Mouse (Mus musculus) intestine, embryonic 16.5 days (tissue): ENCODE data around the gene Tssk1. TPM values are rescaled to one million over a fixed set of nuclear protein-coding genes. Genes with fewer than 3 reads are reported as not detected.

ENCODE experiments used
- ATAC-seq: fragments of 200-750 bp; cut with Nextera tagmentation; 2 replicates; pipeline ENCODE4 v1.8.0; 2017; ENCODE audit warnings: moderate TSS enrichment, moderate library complexity
- H3K27ac ChIP-seq: fragments of 300-500 bp; sonication (generic); 2 replicates; pipeline ENCODE4 v1.5.1; 2014; ENCODE audit warnings: mild to moderate bottlenecking, low read length
- H3K27me3 ChIP-seq: fragments of 300-500 bp; sonication (generic); replicated peaks from 2 replicates; pipeline ENCODE4 v1.6.1; 2014; ENCODE audit warnings: low read length, control low read depth, mixed read lengths; ENCODE audit not compliant: control insufficient read depth, insufficient read depth
- H3K36me3 ChIP-seq: fragments of 300-500 bp; sonication (generic); 2 replicates; pipeline ENCODE4 v1.6.1; 2014; ENCODE audit warnings: low read length, control low read depth; ENCODE audit not compliant: control insufficient read depth, insufficient read depth
- H3K4me1 ChIP-seq: fragments of 300-500 bp; sonication (generic); 2 replicates; pipeline ENCODE4 v1.6.1; 2014; ENCODE audit warnings: low read length, control low read depth, mixed read lengths; ENCODE audit not compliant: control insufficient read depth, insufficient read depth
- H3K4me2 ChIP-seq: fragments of 300-500 bp; sonication (generic); 2 replicates; pipeline ENCODE4 v1.6.1; 2014; ENCODE audit warnings: low read depth, low read length, control low read depth
- H3K4me3 ChIP-seq: fragments of 300-500 bp; sonication (generic); 2 replicates; pipeline ENCODE4 v1.5.1; 2014; ENCODE audit warnings: mild to moderate bottlenecking, low read length
- H3K9ac ChIP-seq: fragments of 300-500 bp; sonication (generic); 2 replicates; pipeline ENCODE4 v1.6.1; 2014; ENCODE audit warnings: low read depth, low read length
- H3K9me3 ChIP-seq: fragments of 300-500 bp; sonication (generic); 2 replicates; pipeline ENCODE4 v1.6.1; 2016; ENCODE audit warnings: low read length, control low read depth; ENCODE audit not compliant: control insufficient read depth
- WGBS: fragments of 180-500 bp; shearing (Covaris S2); extraction: QIAGEN DNeasy Blood & Tissue Kit; methylation state at CpG from one replicate; pipeline ENCODE4 v1.1.7; 2014; 5-methylcytosine and 5-hydroxymethylcytosine counted together
- polyA plus RNA-seq: library from polyadenylated mRNA; unstranded; fragments of >200 nt; fragmentation: Nextera tagmentation; extraction: Ambion mirVana; gene quantifications from 2 replicates; pipeline ENCODE4 v1.2.1, GENCODE M21; 2015

Tssk1 gene
- polyA plus RNA-seq, 1 experiment from 2014 or later = 0.05 TPM

GRCm38 (mm10) chr16:17890917-17891566 is 3.0 kb upstream of the Tssk1 start:
- peak overlapping the region; percentile 95 for H3K27ac ChIP-seq
- no peaks in the 10 kb centered on the region for H3K27me3 ChIP-seq
- peak overlapping the region; percentile 97 for H3K4me3 ChIP-seq
- no peaks in the 10 kb centered on the region for H3K36me3 ChIP-seq
- WGBS = under 1% methylated on average over 44 of the region's 44 CpGs
- peak; percentile 76 for ATAC-seq
- H3K4me1 ChIP-seq = peaks cover 16% of the 10 kb centered on the region
- no peaks in the 10 kb centered on the region for H3K9me3 ChIP-seq
- peak overlapping the region; percentile 99 for H3K9ac ChIP-seq
- H3K4me2 ChIP-seq = peak overlapping the region; percentile 89

- Histone ChIP-seq H3K36me3 (no peaks in the 10 kb centered on the region), H3K4me1 (peaks cover 16% of the 10 kb centered on the region), H3K9me3 (no peaks in the 10 kb centered on the region), H3K27me3 (no peaks in the 10 kb centered on the region), H3K4me2 (peak within 1 kb of the TSS; percentile 89), H3K4me3 (peak within 1 kb of the TSS; percentile 97), H3K27ac (peak within 1 kb of the TSS; percentile 95), H3K9ac (peak within 1 kb of the TSS; percentile 99)
- peak; percentile 98 for ATAC-seq
- 1% methylated on average over 37 of the region's 38 CpGs for WGBS
Measured at GRCm38 (mm10) chr16:17891567-17891959, 2.5 kb upstream of the Tssk1 start, which contains the start of gene Gm20518. Gene Gm20518, minus strand, starts transcription at chr16:17891671.

- Histone ChIP-seq H3K36me3 (no peaks in the 10 kb centered on the region), H3K9me3 (no peaks in the 10 kb centered on the region), H3K4me2 (no peak overlapping the region), H3K4me1 (peaks cover 16% of the 10 kb centered on the region), H3K27me3 (no peaks in the 10 kb centered on the region), H3K27ac (no peak overlapping the region), H3K9ac (no peak overlapping the region), H3K4me3 (no peak overlapping the region)
- WGBS = 60% methylated on average over 3 of the region's 3 CpGs
- no peak for ATAC-seq
Measured at GRCm38 (mm10) chr16:17892606-17893005, 1.4 kb upstream of the Tssk1 start.

- Histone ChIP-seq H3K27ac (no peak overlapping the region), H3K4me2 (no peak overlapping the region), H3K27me3 (no peaks in the 10 kb centered on the region), H3K4me3 (no peak overlapping the region), H3K9me3 (no peaks in the 10 kb centered on the region), H3K9ac (no peak overlapping the region), H3K4me1 (peaks cover 4% of the 10 kb centered on the region; the same call in 1 of the 2 replicates), H3K36me3 (peaks cover 9% of the 10 kb centered on the region; the same call in 1 of the 2 replicates)
- no peak for ATAC-seq
Measured at GRCm38 (mm10) chr16:17896091-17896490, 2.1 kb downstream of the Tssk1 start.

DNA sequence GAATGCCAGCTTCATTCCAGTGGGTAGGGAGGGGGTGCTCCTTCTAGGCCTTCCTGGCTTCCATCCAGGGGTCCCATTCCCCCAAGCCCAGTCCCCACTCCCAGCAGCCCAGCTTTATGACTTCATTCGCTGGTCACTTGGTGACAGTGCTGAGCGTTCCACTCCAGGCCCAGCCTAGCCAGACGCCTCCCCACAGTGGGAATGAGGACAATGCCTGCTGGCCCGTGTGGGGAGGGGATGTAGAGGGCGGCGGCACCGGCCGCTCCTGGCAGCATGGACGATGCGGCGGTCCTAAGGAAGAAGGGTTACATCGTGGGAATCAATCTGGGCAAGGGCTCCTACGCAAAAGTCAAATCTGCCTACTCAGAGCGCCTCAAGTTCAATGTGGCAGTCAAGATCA is 4.4 kb downstream of the Tssk1 start, which contains the start of the genes Dgcr2 and Tssk2:
Gene Dgcr2, minus strand, starts transcription at position 101 of the 400 bp plus-strand sequence.
Gene Tssk2, plus strand, starts transcription at position 176 of the 400 bp plus-strand sequence.
- Histone ChIP-seq H3K27me3 (no peaks in the 10 kb centered on the region), H3K9ac (no peak within 1 kb of the TSS), H3K36me3 (peaks cover 21% of the 10 kb centered on the region; the same call in 1 of the 2 replicates), H3K4me1 (no peaks in the 10 kb centered on the region), H3K4me2 (no peak within 1 kb of the TSS), H3K27ac (no peak within 1 kb of the TSS), H3K9me3 (no peaks in the 10 kb centered on the region), H3K4me3 (no peak within 1 kb of the TSS)
- ATAC-seq = no peak
- WGBS = 92% methylated on average over 14 of the region's 14 CpGs

- H3K36me3 ChIP-seq = peaks cover 6% of the 10 kb centered on the region
- peak within 1 kb of the TSS; percentile 68 for H3K4me2 ChIP-seq
- peak within 1 kb of the TSS; percentile 70 for H3K4me3 ChIP-seq
- no peaks in the 10 kb centered on the region for H3K9me3 ChIP-seq
- H3K27me3 ChIP-seq = peaks cover 45% of the 10 kb centered on the region
- under 1% methylated on average over 35 of the region's 35 CpGs for WGBS
- peak; percentile 95 for ATAC-seq
- peaks cover 14% of the 10 kb centered on the region for H3K4me1 ChIP-seq
- H3K27ac ChIP-seq = peak within 1 kb of the TSS; percentile 24; the same call in 1 of the 2 replicates
- H3K9ac ChIP-seq = peak within 1 kb of the TSS; percentile 74
Measured at GRCm38 (mm10) chr16:17911052-17911595, 17.1 kb downstream of the Tssk1 start, which contains the start of gene Ess2. Gene Ess2, minus strand, starts transcription at chr16:17911348.

- H3K4me2 ChIP-seq = peak within 1 kb of the TSS; percentile 86
- peak within 1 kb of the TSS; percentile 50 for H3K4me3 ChIP-seq
- peak; percentile 30 for ATAC-seq
- peaks cover 14% of the 10 kb centered on the region for H3K4me1 ChIP-seq
- peak within 1 kb of the TSS; percentile 41 for H3K9ac ChIP-seq
- under 1% methylated on average over 103 of the region's 106 CpGs for WGBS
- H3K27me3 ChIP-seq = peaks cover 58% of the 10 kb centered on the region
- no peak within 1 kb of the TSS for H3K27ac ChIP-seq
- H3K36me3 ChIP-seq = no peaks in the 10 kb centered on the region
- no peaks in the 10 kb centered on the region for H3K9me3 ChIP-seq
Measured at GRCm38 (mm10) chr16:17914307-17915249, 20.6 kb downstream of the Tssk1 start, which contains the start of gene Gsc2. Gene Gsc2, minus strand, starts transcription at chr16:17915059.

DNA sequence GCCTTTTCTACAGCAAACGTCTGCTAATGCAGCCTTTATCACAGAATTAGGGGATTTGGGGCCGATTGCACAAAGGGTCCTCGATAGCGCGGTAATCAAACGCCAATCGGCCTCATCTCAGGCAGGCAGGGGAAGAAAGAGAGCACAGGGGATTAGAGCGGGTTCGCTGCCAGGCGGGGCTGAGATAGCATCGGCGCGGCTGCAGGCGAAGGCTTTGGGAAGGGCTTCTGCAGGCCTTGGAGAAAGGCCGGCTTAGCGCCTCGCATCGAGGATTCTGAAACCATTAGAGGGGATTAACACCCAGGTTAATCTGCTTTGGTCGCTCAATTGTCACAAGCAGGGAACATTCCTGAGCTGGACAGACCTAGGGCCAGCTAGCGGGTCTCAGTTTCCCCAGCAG is 26.6 kb downstream of the Tssk1 start:
- 18% methylated on average over 20 of the region's 20 CpGs for WGBS
- ATAC-seq = no peak
- Histone ChIP-seq H3K4me1 (peaks cover 18% of the 10 kb centered on the region), H3K4me3 (no peak overlapping the region), H3K4me2 (peak overlapping the region; percentile 95; the same call in 1 of the 2 replicates), H3K27me3 (peaks cover 25% of the 10 kb centered on the region), H3K27ac (no peak overlapping the region), H3K36me3 (no peaks in the 10 kb centered on the region), H3K9ac (peak overlapping the region; percentile 83), H3K9me3 (no peaks in the 10 kb centered on the region)
